Mouse (Mus musculus) liver, postnatal 0 days (tissue): ENCODE measurements around the gene Gm13278. TPM values are rescaled to one million over a fixed set of nuclear protein-coding genes. Genes with fewer than 3 reads are reported as not detected.
"Not testable (repeated sequence)": the region's sequence is repeated elsewhere in the genome, so short reads cannot be mapped to it uniquely, and the experiment has no call there.

Experiments
- ATAC-seq: fragments of 200-750 bp; cut with Nextera tagmentation; 2 replicates; pipeline ENCODE4 v1.8.0; 2017; ENCODE audit warnings: mild to moderate bottlenecking, moderate library complexity
- DNase-seq: peaks from one replicate; pipeline ENCODE4 v3.0.0-alpha.2; 2016
- H3K27ac ChIP-seq: fragments of 300-500 bp; sonication (generic); 2 replicates; pipeline ENCODE4 v1.5.1; 2014; ENCODE audit warnings: antibody characterized with exemption, moderate library complexity, mild to moderate bottlenecking, low read depth
- H3K27me3 ChIP-seq: fragments of 300-500 bp; sonication (generic); 2 replicates; pipeline ENCODE4 v1.6.1; 2014; ENCODE audit warnings: low read length, control low read depth, mixed read lengths; ENCODE audit not compliant: insufficient read depth
- H3K36me3 ChIP-seq: fragments of 300-500 bp; sonication (generic); replicated peaks from 2 replicates; pipeline ENCODE4 v1.6.1; 2014; ENCODE audit warnings: mild to moderate bottlenecking, control low read depth, low read length, moderate library complexity, mixed read lengths; ENCODE audit not compliant: insufficient read depth
- H3K4me1 ChIP-seq: fragments of 300-500 bp; sonication (generic); 2 replicates; pipeline ENCODE4 v1.6.1; 2014; ENCODE audit warnings: antibody characterized with exemption, mild to moderate bottlenecking, control low read depth; ENCODE audit not compliant: insufficient read depth
- H3K4me2 ChIP-seq: fragments of 300-500 bp; sonication (generic); 2 replicates; pipeline ENCODE4 v1.6.1; 2014; ENCODE audit warnings: low read depth, mild to moderate bottlenecking, low read length, moderate library complexity, mixed read lengths
- H3K4me3 ChIP-seq: fragments of 300-500 bp; sonication (generic); 2 replicates; pipeline ENCODE4 v1.5.1; 2014; ENCODE audit warnings: low read depth, low read length
- H3K9ac ChIP-seq: fragments of 300-500 bp; sonication (generic); replicated peaks from 2 replicates; pipeline ENCODE4 v1.6.1; 2014; ENCODE audit warnings: mild to moderate bottlenecking, moderate library complexity
- H3K9me3 ChIP-seq: fragments of 300-500 bp; sonication (generic); 2 replicates; pipeline ENCODE4 v1.6.1; 2016; ENCODE audit warnings: mild to moderate bottlenecking, control low read depth, low read length, mixed read lengths
- CTCF ChIP-seq: sonication (generic); IDR thresholded peaks from 2 replicates; pipeline ENCODE4 v1.5.1; 2016; ENCODE audit warnings: antibody characterized with exemption, low read depth
- WGBS: fragments of 180-500 bp; shearing (Covaris S2); extraction: QIAGEN DNeasy Blood & Tissue Kit; methylation state at CpG from one replicate; pipeline ENCODE4 v1.1.7; 2014; ENCODE audit not compliant: insufficient replicate concordance; 5-methylcytosine and 5-hydroxymethylcytosine counted together
- polyA plus RNA-seq: library from polyadenylated mRNA; unstranded; fragments of >200 nt; fragmentation: Nextera tagmentation; extraction: Ambion mirVana; gene quantifications from 2 replicates; pipeline ENCODE4 v1.2.1, GENCODE M21; 2015

The Gm13278 gene
- polyA plus RNA-seq, 1 experiment from 2014 or later = not detected

- H3K9me3 ChIP-seq, H3K4me1 ChIP-seq, H3K36me3 ChIP-seq, H3K27me3 ChIP-seq: not testable (repeated sequence)
- peak overlapping the region; percentile 77 for H3K9ac ChIP-seq
- 0% methylated on average over 11 of the region's 21 CpGs for WGBS
- TF ChIP-seq CTCF = peak; percentile 72
- DNase-seq (peak; percentile 78), ATAC-seq (peak; percentile 100)
- peak overlapping the region; percentile 93 for H3K27ac ChIP-seq
- H3K4me2 ChIP-seq = peak overlapping the region; percentile 80
- peak overlapping the region; percentile 68 for H3K4me3 ChIP-seq
These were observed 33.7 kb upstream of the Gm13278 start for GRCm38 (mm10) chr4:88757628-88758031.

- not testable (repeated sequence) for H3K36me3 ChIP-seq, H3K4me3 ChIP-seq, DNase-seq, H3K9ac ChIP-seq, H3K4me1 ChIP-seq, H3K9me3 ChIP-seq, ATAC-seq, H3K27ac ChIP-seq, H3K4me2 ChIP-seq, H3K27me3 ChIP-seq
- 73% methylated on average over 8 of the region's 9 CpGs for WGBS
These were observed 32.6 kb upstream of the Gm13278 start for GRCm38 (mm10) chr4:88758751-88759150.

DNA sequence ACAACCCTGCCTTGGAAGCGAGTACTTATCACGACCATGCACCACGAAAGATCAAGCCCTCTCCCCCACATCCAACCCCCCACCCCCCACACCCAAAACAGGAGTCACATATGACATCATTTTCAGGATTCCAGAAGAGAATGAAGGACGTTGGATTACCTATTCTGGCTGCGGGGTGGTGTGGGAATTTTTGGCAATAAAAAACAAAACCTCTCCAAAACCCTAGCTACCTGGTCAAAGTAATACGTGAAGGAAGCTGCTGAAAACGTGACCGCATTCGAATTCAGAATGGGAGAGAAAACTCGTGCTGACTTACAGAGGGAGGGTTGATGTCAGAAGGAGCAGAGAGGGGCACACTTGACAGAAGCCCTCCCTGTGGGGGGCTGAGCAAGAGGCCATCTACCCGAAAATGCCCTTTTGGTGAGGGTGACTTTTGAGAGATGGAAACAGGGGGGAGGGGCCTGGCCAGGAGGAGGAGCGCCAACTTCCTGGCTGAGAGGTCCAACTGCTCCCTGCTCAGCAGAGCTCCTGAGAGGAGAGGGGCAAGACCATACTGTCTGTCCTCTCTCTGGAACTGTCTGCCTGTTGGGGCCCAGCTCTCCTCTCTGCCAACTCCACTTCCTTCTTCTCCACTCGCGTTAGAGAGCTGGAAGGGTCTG, 31.6 kb upstream of the Gm13278 start, which contains the start of gene Gm13283:
Gene Gm13283, plus strand, starts transcription at position 510 of the 659 bp plus-strand sequence.
- not testable (repeated sequence) for H3K4me1 ChIP-seq, DNase-seq, ATAC-seq, H3K9ac ChIP-seq, H3K9me3 ChIP-seq, H3K27me3 ChIP-seq, H3K36me3 ChIP-seq
- peak within 1 kb of the TSS; percentile 66 for H3K27ac ChIP-seq
- peak within 1 kb of the TSS; percentile 57 for H3K4me2 ChIP-seq
- H3K4me3 ChIP-seq = peak within 1 kb of the TSS; percentile 39
- WGBS = 22% methylated on average over 6 of the region's 14 CpGs

DNA sequence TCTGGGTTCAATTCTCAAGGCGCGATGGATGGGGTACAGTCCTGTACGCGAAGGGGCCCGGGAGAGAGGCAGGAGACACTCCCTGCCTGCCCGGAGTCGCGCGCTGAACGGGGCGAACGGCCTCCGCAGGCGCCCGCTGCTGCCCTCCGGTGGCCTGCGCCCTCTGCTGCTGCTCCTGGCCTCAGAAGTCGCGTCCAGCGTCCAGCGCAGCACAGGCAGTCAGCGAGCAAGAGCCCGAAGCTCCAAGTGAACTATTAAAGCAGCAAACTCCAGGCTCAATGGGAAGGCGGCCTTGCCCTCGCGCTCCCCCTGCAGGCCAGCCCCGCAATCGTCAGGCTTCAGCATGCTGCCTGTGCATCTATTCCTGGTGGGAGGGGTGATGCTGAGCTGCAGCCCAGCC, 30.9 kb upstream of the Gm13278 start:
- H3K4me2 ChIP-seq = peak overlapping the region; percentile 57
- DNase-seq = peak; percentile 73
- H3K9me3 ChIP-seq, ATAC-seq, H3K36me3 ChIP-seq, H3K27me3 ChIP-seq, H3K4me1 ChIP-seq, H3K9ac ChIP-seq: not testable (repeated sequence)
- H3K27ac ChIP-seq = peak overlapping the region; percentile 66
- peak; percentile 69 for TF ChIP-seq CTCF
- H3K4me3 ChIP-seq = peak overlapping the region; percentile 39
- 0% methylated on average over 16 of the region's 28 CpGs for WGBS

DNA sequence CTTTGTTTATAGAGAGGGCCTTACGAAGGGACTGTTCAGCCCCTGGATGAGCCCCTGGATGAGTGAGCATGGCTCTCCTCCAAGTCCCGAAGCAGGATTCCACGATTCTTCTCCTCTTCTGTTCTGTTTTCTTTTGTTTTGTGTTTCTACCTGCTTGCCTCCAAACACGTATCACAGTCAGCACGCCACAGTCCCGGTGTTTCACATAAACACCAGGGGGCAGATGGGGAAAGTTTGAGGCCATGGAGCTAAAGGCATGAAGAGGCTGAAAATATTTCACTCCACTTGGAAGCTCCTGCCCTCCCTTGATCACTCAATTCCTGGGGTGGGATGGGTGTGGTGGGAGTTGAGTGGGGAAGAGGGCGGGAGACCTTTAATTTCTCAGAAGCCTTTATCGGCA, 29.6 kb upstream of the Gm13278 start:
- H3K4me3 ChIP-seq, H3K27ac ChIP-seq, H3K4me2 ChIP-seq, H3K27me3 ChIP-seq, H3K9ac ChIP-seq, DNase-seq, H3K4me1 ChIP-seq, H3K36me3 ChIP-seq, ATAC-seq, H3K9me3 ChIP-seq: not testable (repeated sequence)
- 64% methylated on average over 6 of the region's 8 CpGs for WGBS

DNA sequence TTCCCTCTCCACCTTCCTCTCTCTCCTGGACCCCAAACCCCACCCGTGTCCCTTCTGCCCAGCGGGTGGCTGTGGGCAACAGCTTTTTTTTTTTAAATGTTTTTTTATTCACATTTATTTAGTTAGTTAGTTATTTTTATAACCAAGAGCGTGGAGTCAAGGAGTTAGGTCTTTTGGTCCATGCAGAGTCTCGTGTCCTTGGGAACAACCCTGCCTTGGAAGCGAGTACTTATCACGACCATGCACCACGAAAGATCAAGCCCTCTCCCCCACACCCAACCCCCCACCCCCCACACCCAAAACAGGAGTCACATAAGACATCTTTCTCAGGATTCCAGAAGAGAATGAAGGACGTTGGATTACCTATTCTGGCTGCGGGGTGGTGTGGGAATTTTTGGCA, 29.0 kb upstream of the Gm13278 start:
- not testable (repeated sequence) for H3K36me3 ChIP-seq, H3K9ac ChIP-seq, DNase-seq, H3K4me3 ChIP-seq, ATAC-seq, H3K4me2 ChIP-seq, H3K27me3 ChIP-seq, H3K4me1 ChIP-seq, H3K9me3 ChIP-seq, H3K27ac ChIP-seq
- WGBS = 49% methylated on average over 8 of the region's 9 CpGs

DNA sequence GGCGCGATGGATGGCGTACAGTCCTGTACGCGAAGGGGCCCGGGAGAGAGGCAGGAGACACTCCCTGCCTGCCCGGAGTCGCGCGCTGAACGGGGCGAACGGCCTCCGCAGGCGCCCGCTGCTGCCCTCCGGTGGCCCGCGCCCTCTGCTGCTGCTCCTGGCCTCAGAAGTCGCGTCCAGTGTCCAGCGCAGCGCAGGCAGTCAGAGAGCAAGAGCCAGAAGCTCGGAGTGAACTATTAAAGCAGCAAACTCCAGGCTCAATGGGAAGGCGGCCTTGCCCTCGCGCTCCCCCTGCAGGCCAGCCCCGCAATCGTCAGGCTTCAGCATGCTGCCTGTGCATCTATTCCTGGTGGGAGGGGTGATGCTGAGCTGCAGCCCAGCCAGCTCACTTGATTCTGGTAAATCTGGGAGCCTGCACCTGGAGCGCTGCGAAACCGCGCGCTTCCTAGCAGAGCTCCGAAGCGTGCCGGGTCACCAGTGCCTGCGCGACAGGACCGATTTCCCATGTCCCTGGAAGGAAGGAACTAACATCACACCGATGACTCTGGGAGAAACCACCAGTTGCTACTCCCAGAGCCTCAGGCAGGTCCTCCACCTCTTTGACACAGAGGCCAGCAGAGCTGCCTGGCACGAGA, 27.8 kb upstream of the Gm13278 start:
- H3K9ac ChIP-seq = peak overlapping the region; percentile 34; the same call in 1 of the 2 replicates
- not testable (repeated sequence) for H3K9me3 ChIP-seq, H3K36me3 ChIP-seq, H3K27me3 ChIP-seq, H3K4me1 ChIP-seq, ATAC-seq
- DNase-seq = peak; percentile 64
- 6% methylated on average over 20 of the region's 42 CpGs for WGBS
- H3K4me3 ChIP-seq = peak overlapping the region; percentile 26; the same call in 1 of the 2 replicates
- peak overlapping the region; percentile 51 for H3K4me2 ChIP-seq
- peak overlapping the region; percentile 51; the same call in 1 of the 2 replicates for H3K27ac ChIP-seq
- peak; percentile 67 for TF ChIP-seq CTCF

DNA sequence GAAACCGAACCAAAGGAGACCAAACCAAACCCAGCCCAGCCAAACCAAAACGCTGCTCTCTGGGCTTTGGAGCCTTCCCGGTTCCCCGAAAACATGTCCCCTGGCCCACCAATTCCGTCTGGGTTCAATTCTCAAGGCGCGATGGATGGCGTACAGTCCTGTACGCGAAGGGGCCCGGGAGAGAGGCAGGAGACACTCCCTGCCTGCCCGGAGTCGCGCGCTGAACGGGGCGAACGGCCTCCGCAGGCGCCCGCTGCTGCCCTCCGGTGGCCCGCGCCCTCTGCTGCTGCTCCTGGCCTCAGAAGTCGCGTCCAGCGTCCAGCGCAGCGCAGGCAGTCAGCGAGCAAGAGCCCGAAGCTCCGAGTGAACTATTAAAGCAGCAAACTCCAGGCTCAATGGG, 17.8 kb upstream of the Gm13278 start, which contains the start of gene Gm13290:
Gene Gm13290, plus strand, starts transcription at position 301 of the 400 bp plus-strand sequence.
- not testable (repeated sequence) for H3K27ac ChIP-seq, H3K9ac ChIP-seq, DNase-seq, H3K4me3 ChIP-seq, ATAC-seq, H3K9me3 ChIP-seq, H3K36me3 ChIP-seq, H3K4me2 ChIP-seq, H3K4me1 ChIP-seq, H3K27me3 ChIP-seq
- no CpG with 5 or more reads among the region's 32 CpGs for WGBS

DNA sequence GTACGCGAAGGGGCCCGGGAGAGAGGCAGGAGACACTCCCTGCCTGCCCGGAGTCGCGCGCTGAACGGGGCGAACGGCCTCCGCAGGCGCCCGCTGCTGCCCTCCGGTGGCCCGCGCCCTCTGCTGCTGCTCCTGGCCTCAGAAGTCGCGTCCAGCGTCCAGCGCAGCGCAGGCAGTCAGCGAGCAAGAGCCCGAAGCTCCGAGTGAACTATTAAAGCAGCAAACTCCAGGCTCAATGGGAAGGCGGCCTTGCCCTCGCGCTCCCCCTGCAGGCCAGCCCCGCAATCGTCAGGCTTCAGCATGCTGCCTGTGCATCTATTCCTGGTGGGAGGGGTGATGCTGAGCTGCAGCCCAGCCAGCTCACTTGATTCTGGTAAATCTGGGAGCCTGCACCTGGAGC, 14.7 kb upstream of the Gm13278 start, which contains the start of gene Gm13289:
Gene Gm13289, plus strand, starts transcription at position 301 of the 400 bp plus-strand sequence.
- H3K4me3 ChIP-seq, DNase-seq, H3K9ac ChIP-seq, H3K9me3 ChIP-seq, H3K27ac ChIP-seq, H3K4me1 ChIP-seq, H3K36me3 ChIP-seq, H3K4me2 ChIP-seq, H3K27me3 ChIP-seq, ATAC-seq: not testable (repeated sequence)
- no CpG with 5 or more reads among the region's 29 CpGs for WGBS
